Mouse (Mus musculus) midbrain, postnatal 0 days (tissue): ENCODE measurements around the gene Nip7. TPM values are rescaled to one million over a fixed set of nuclear protein-coding genes. Genes with fewer than 3 reads are reported as not detected.
"Not testable (repeated sequence)": the region's sequence is repeated elsewhere in the genome, so short reads cannot be mapped to it uniquely, and the experiment has no call there.

Source experiments
- ATAC-seq: fragments of 200-750 bp; cut with Nextera tagmentation; 2 replicates; pipeline ENCODE4 v1.8.0; 2017; ENCODE audit warnings: moderate number of reproducible peaks, mild to moderate bottlenecking, moderate TSS enrichment, moderate library complexity; ENCODE audit not compliant: low FRiP score
- DNase-seq: peaks from one replicate; pipeline ENCODE4 v3.0.0-alpha.2; 2015; ENCODE audit warnings: low spot score
- H3K27ac ChIP-seq: fragments of 300-500 bp; sonication (generic); 2 replicates; pipeline ENCODE4 v1.5.1; 2014; ENCODE audit warnings: low read depth, mild to moderate bottlenecking, low read length, mixed read lengths
- H3K27me3 ChIP-seq: fragments of 300-500 bp; sonication (generic); 2 replicates; pipeline ENCODE4 v1.6.1; 2014; ENCODE audit warnings: low read length, control low read depth, mixed read lengths; ENCODE audit not compliant: insufficient read depth
- H3K36me3 ChIP-seq: fragments of 300-500 bp; sonication (generic); 2 replicates; pipeline ENCODE4 v1.6.1; 2014; ENCODE audit warnings: low read length, control low read depth, mixed read lengths; ENCODE audit not compliant: insufficient read depth
- H3K4me1 ChIP-seq: fragments of 300-500 bp; sonication (generic); 2 replicates; pipeline ENCODE4 v1.6.1; 2014; ENCODE audit warnings: mild to moderate bottlenecking, control low read depth, antibody characterized with exemption, low read length, mixed read lengths; ENCODE audit not compliant: insufficient read depth
- H3K4me2 ChIP-seq: fragments of 300-500 bp; sonication (generic); 2 replicates; pipeline ENCODE4 v1.6.1; 2014; ENCODE audit warnings: low read depth, mild to moderate bottlenecking, low read length, mixed read lengths; ENCODE audit not compliant: poor library complexity, severe bottlenecking
- H3K4me3 ChIP-seq: fragments of 300-500 bp; sonication (generic); 2 replicates; pipeline ENCODE4 v1.5.1; 2014; ENCODE audit warnings: low read depth, mild to moderate bottlenecking, low read length, moderate library complexity
- H3K9ac ChIP-seq: fragments of 300-500 bp; sonication (generic); replicated peaks from 2 replicates; pipeline ENCODE4 v1.6.1; 2014; ENCODE audit warnings: mild to moderate bottlenecking, low read length, moderate library complexity, mixed read lengths; ENCODE audit not compliant: poor library complexity, severe bottlenecking
- H3K9me3 ChIP-seq: fragments of 300-500 bp; sonication (generic); 2 replicates; pipeline ENCODE4 v1.6.1; 2016; ENCODE audit warnings: low read length, control low read depth
- CTCF ChIP-seq: IDR thresholded peaks from 2 replicates; pipeline ENCODE4 v1.5.1; 2016; ENCODE audit warnings: antibody characterized with exemption, mild to moderate bottlenecking
- WGBS: fragments of 180-500 bp; shearing (Covaris S2); extraction: QIAGEN DNeasy Blood & Tissue Kit; methylation state at CpG from one replicate; pipeline ENCODE4 v1.1.7; 2014; 5-methylcytosine and 5-hydroxymethylcytosine counted together
- microRNA-seq: library from miRNA; unstranded; fragments of <30 nt; microRNA quantifications from one replicate; pipeline ENCODE4, GENCODE M21; 2016; ENCODE audit warnings: borderline number of aligned reads
- polyA plus RNA-seq: library from polyadenylated mRNA; unstranded; fragments of >200 nt; fragmentation: Nextera tagmentation; extraction: Ambion mirVana; gene quantifications from 2 replicates; pipeline ENCODE4 v1.2.1, GENCODE M21; 2015
- total RNA-seq: library from RNA; depleted of rRNA; stranded (reverse); fragments of >200 nt; gene quantifications from 2 replicates; pipeline ENCODE4 v1.2.3, GENCODE M21; 2014; rRNA removed

Nip7 gene
- total and polyA plus RNA-seq, 2 experiments from 2014 or later, result 30.8 to 60.1 TPM

- ATAC-seq (no peak), DNase-seq (no peak)
- H3K9ac ChIP-seq, result no peak overlapping the region
- H3K9me3 ChIP-seq, result no peaks in the 10 kb centered on the region
- no peak overlapping the region for H3K4me3 ChIP-seq
- H3K36me3 ChIP-seq, result no peaks in the 10 kb centered on the region
- WGBS, result 88% methylated on average over 2 of the region's 2 CpGs
- H3K4me2 ChIP-seq, result no peak overlapping the region
- no peaks in the 10 kb centered on the region; the same call in 1 of the 2 replicates for H3K4me1 ChIP-seq
- no peak overlapping the region for H3K27ac ChIP-seq
- H3K27me3 ChIP-seq, result no peaks in the 10 kb centered on the region
- no peak for TF ChIP-seq CTCF
Observed at GRCm38 (mm10) chr8:107100635-107101034, 44.0 kb downstream of the Nip7 start.

GRCm38 (mm10) chr8:107104547-107104946 is 47.9 kb downstream of the Nip7 start:
- Histone ChIP-seq H3K4me1 (no peaks in the 10 kb centered on the region), H3K4me2 (no peak overlapping the region), H3K9me3 (no peaks in the 10 kb centered on the region), H3K4me3 (no peak overlapping the region), H3K27me3 (no peaks in the 10 kb centered on the region), H3K9ac (no peak overlapping the region), H3K36me3 (no peaks in the 10 kb centered on the region), H3K27ac (no peak overlapping the region)
- peak; percentile 74 for DNase-seq
- WGBS, result 6% methylated on average over 4 of the region's 4 CpGs
- TF ChIP-seq CTCF, result peak; percentile 88
- ATAC-seq, result no peak

GRCm38 (mm10) chr8:107108089-107108488 is 51.4 kb downstream of the Nip7 start:
- not testable (repeated sequence) for ATAC-seq, H3K9ac ChIP-seq, H3K27ac ChIP-seq, H3K36me3 ChIP-seq, H3K27me3 ChIP-seq, DNase-seq, H3K4me2 ChIP-seq, H3K4me3 ChIP-seq, H3K4me1 ChIP-seq, H3K9me3 ChIP-seq
- WGBS, result 92% methylated on average over 5 of the region's 5 CpGs

- ATAC-seq, result no peak
- no peak overlapping the region for H3K9ac ChIP-seq
- no peaks in the 10 kb centered on the region for H3K36me3 ChIP-seq
- H3K4me1 ChIP-seq, result no peaks in the 10 kb centered on the region
- no peak overlapping the region; the same call in 1 of the 2 replicates for H3K4me2 ChIP-seq
- TF ChIP-seq CTCF, result no peak
- no peak overlapping the region for H3K27ac ChIP-seq
- no peaks in the 10 kb centered on the region for H3K9me3 ChIP-seq
- no peak overlapping the region for H3K4me3 ChIP-seq
- WGBS, result 72% methylated on average over 23 of the region's 23 CpGs
- H3K27me3 ChIP-seq, result no peaks in the 10 kb centered on the region
- no peak for DNase-seq
Observed at GRCm38 (mm10) chr8:107108978-107109720, 52.5 kb downstream of the Nip7 start.

- Histone ChIP-seq H3K36me3 (no peaks in the 10 kb centered on the region), H3K27ac (no peak overlapping the region), H3K9ac (no peak overlapping the region), H3K4me3 (no peak overlapping the region), H3K4me1 (no peaks in the 10 kb centered on the region), H3K4me2 (no peak overlapping the region), H3K27me3 (no peaks in the 10 kb centered on the region), H3K9me3 (no peaks in the 10 kb centered on the region)
- TF ChIP-seq CTCF, result 0 out of 2 replicates have a peak, but pooled peaks have one; percentile 16
- ATAC-seq, result no peak
- WGBS, result 83% methylated on average over 5 of the region's 5 CpGs
- no peak for DNase-seq
Observed at GRCm38 (mm10) chr8:107109816-107110435, 53.2 kb downstream of the Nip7 start.

Small RNA genes lying within 50 kb of the gene (microRNA-seq; reads per million reads assigned to microRNA genes)
- gene Mir7075, result 3.0 reads per million

Other genes starting within 250 kb of the Nip7 start
- 16.6 and 20.2 TPM in 2 replicates for gene Has3, start 186.6 kb upstream of the Nip7 start, total RNA-seq
- 0.42 and 0.89 TPM in 2 replicates for gene Has3, start 186.6 kb upstream of the Nip7 start, polyA plus RNA-seq
- gene Utp4, start 163.2 kb upstream of the Nip7 start, total RNA-seq, result 23.5 and 23.7 TPM in 2 replicates
- 27.4 and 28.0 TPM in 2 replicates for gene Utp4, start 163.2 kb upstream of the Nip7 start, polyA plus RNA-seq
- 7.1 and 7.9 TPM in 2 replicates for gene Sntb2, start 121.1 kb upstream of the Nip7 start, total RNA-seq
- 3.2 and 3.3 TPM in 2 replicates for gene Sntb2, start 121.1 kb upstream of the Nip7 start, polyA plus RNA-seq
- gene Vps4a, start 25.7 kb upstream of the Nip7 start, total RNA-seq, result 111 and 118 TPM in 2 replicates
- gene Vps4a, start 25.7 kb upstream of the Nip7 start, polyA plus RNA-seq, result 166 and 171 TPM in 2 replicates
- 61.5 TPM in 2 replicates for gene Pdf, start 8.3 kb upstream of the Nip7 start, total RNA-seq
- 31.8 and 33.3 TPM in 2 replicates for gene Pdf, start 8.3 kb upstream of the Nip7 start, polyA plus RNA-seq
- gene Cog8, start 188 bp upstream of the Nip7 start, total RNA-seq, result 46.2 and 89.6 TPM in 2 replicates
- 32.4 and 36.1 TPM in 2 replicates for gene Cog8, start 188 bp upstream of the Nip7 start, polyA plus RNA-seq
- gene Tmed6, start 8.8 kb downstream of the Nip7 start, total RNA-seq, result not detected in 2 replicates
- gene Tmed6, start 8.8 kb downstream of the Nip7 start, polyA plus RNA-seq, result not detected in 2 replicates
- gene Terf2, start 39.7 kb downstream of the Nip7 start, total RNA-seq, result 20.4 and 22.7 TPM in 2 replicates
- 24.1 and 25.7 TPM in 2 replicates for gene Terf2, start 39.7 kb downstream of the Nip7 start, polyA plus RNA-seq
- gene Cyb5b, start 93.8 kb downstream of the Nip7 start, total RNA-seq, result 103 and 120 TPM in 2 replicates
- gene Cyb5b, start 93.8 kb downstream of the Nip7 start, polyA plus RNA-seq, result 89.7 and 91.4 TPM in 2 replicates
- gene Nfat5, start 236.6 kb downstream of the Nip7 start, total RNA-seq, result 20.3 and 37.1 TPM in 2 replicates
- 3.7 and 6.8 TPM in 2 replicates for gene Nfat5, start 236.6 kb downstream of the Nip7 start, polyA plus RNA-seq